Mouse (Mus musculus) E14TG2a.4 (cell line): Measurements from ENCODE around the gene Cstf3.

Source experiments
- CTCF ChIP-seq: conservative IDR thresholded peaks from 2 replicates; pipeline ENCODE4 v1.5.1; 2014; ENCODE audit warnings: low read length
- NANOG ChIP-seq: IDR thresholded peaks from 2 replicates; pipeline ENCODE4 v1.6.1; 2014; ENCODE audit warnings: borderline replicate concordance, low read length, mixed read lengths
- POU5F1 ChIP-seq: IDR thresholded peaks from 2 replicates; pipeline ENCODE4 v1.6.1; 2014; ENCODE audit warnings: low read length, borderline replicate concordance

- no peak for TF ChIP-seq CTCF
- no peak for TF ChIP-seq POU5F1
- no peak for TF ChIP-seq NANOG
Observed at GRCm38 (mm10) chr2:104558938-104559337, 31.4 kb upstream of the Cstf3 start.
